Mouse (Mus musculus) activated CD4-positive, CD25-positive, alpha-beta regulatory T cell (primary cell): ENCODE data around the gene Vmn1r51. TPM values are rescaled to one million over a fixed set of nuclear protein-coding genes. Genes with fewer than 3 reads are reported as not detected.

ENCODE experiments used
- polyA plus RNA-seq, 2 experiments: library from polyadenylated mRNA; unstranded; fragments of 100-300 nt; shearing (Covaris generic); gene quantifications; one replicate each; pipeline ENCODE4 v1.2.1; 2017

The Vmn1r51 gene
- polyA plus RNA-seq = not detected

DNA sequence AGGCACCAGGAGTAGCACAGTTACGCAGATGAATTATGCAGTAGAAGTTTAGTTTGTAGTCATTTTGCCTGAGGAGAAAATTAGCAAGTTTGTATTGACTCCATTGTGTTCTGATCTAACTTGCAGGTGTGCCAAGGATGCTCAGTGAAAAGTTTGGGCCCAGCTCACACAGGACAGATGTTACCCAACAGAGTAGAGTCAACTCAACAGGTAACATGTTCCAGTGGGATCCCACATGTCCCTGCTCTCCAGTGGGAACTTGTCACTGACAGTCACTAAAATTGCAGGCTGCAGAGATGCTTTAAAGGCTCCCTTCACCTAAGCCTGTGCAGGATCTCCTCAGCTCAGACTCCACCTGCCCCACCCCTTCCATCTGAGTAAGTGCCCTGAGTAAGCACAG lies at the start of gene Vmn1r51:
Gene Vmn1r51, plus strand, starts transcription at position 301 of the 400 bp plus-strand sequence.

DNA sequence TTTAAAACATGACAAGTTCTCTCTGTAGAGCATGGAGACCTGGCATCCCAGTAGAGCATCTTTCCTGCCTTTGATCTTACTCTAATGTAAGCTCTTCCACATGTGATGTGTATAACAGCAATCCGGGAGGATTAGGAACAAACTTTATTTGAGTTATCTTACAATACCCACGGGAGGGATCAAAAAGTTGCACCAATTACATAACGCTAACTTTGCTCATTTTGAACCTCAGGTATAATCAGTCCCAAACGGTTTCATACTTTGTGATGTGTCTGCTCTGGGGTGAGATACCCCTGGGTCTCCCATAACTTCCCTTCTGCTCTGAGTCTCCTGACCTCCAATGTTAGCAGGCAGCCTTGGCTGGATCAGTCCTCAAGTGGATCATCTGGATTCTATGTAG lies 44.0 kb upstream of the Vmn1r51 start, which contains the start of gene Vmn1r49:
Gene Vmn1r49, minus strand, starts transcription at position 101 of the 400 bp plus-strand sequence.

DNA sequence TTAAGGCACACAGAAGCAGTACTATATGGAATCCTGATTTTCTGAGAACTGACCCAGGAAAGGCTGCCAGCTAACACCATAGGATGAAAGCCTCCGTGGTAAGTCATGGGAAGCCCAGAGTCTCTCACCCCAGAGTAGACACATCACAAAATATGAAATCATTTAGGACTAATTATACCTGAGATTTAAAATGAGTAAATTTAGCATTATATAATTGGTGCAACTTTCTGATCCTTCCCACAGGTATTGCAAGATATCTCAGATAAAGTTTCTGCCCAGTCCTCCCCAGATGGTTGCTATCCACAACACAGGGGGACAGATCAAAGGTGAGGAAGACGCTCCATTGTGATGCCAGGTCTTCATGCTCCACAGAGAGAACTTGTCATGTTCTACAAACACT lies 21.3 kb upstream of the Vmn1r51 start, which contains the start of gene Vmn1r50:
Gene Vmn1r50, plus strand, starts transcription at position 301 of the 400 bp plus-strand sequence.

DNA sequence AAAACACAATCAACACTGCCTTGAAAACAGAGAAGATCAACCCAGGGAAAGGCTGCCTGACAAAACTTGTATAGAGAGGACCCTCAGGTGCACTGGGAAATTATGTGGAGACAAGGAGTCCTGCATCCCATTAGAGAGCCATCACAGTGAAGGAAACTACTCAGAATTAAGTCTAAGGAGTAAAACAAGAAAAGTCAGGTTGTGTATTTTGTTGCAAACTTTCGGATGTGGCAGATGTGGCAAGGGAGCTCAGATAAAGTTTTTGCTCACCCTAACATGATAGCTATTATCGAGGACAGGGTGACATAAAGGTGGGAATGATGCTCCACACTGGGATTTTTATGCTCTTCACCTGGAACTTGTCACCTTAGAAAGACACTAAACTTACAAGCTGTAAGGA lies 52.1 kb downstream of the Vmn1r51 start, which contains the start of gene Vmn1r52:
Gene Vmn1r52, plus strand, starts transcription at position 301 of the 400 bp plus-strand sequence.

Other genes starting within 250 kb of the Vmn1r51 start
- not detected for gene Vmn1r42, start 246.2 kb upstream of the Vmn1r51 start, polyA plus RNA-seq
- gene Vmn1r43, start 246.2 kb upstream of the Vmn1r51 start, polyA plus RNA-seq = under 1 TPM in 1 of 2 experiments, not detected in 1; 0.22 TPM
- under 1 TPM in 1 of 2 experiments, not detected in 1; 0.43 TPM for gene Vmn1r44, start 238.9 kb upstream of the Vmn1r51 start, polyA plus RNA-seq
- under 1 TPM in 1 of 2 experiments, not detected in 1; 0.55 TPM for gene Vmn1r45, start 182.0 kb upstream of the Vmn1r51 start, polyA plus RNA-seq
- gene Vmn1r46, start 153.3 kb upstream of the Vmn1r51 start, polyA plus RNA-seq = under 1 TPM in 1 of 2 experiments, not detected in 1; 0.06 TPM
- not detected for gene Vmn1r47, start 106.4 kb upstream of the Vmn1r51 start, polyA plus RNA-seq
- not detected for gene Vmn1r48, start 85.8 kb upstream of the Vmn1r51 start, polyA plus RNA-seq
- gene Vmn1r49, start 44.1 kb upstream of the Vmn1r51 start, polyA plus RNA-seq = under 1 TPM in 1 of 2 experiments, not detected in 1; 0.04 TPM
- not detected for gene Vmn1r50, start 21.2 kb upstream of the Vmn1r51 start, polyA plus RNA-seq
- gene Vmn1r52, start 52.2 kb downstream of the Vmn1r51 start, polyA plus RNA-seq = not detected
- gene V1ra8, start 80.2 kb downstream of the Vmn1r51 start, polyA plus RNA-seq = not detected
- gene Vmn1r53, start 101.8 kb downstream of the Vmn1r51 start, polyA plus RNA-seq = not detected
- gene Vmn1r54, start 123.7 kb downstream of the Vmn1r51 start, polyA plus RNA-seq = not detected
- gene BC048671, start 178.6 kb downstream of the Vmn1r51 start, polyA plus RNA-seq = not detected
- gene Chst13, start 202.6 kb downstream of the Vmn1r51 start, polyA plus RNA-seq = not detected
- gene Uroc1, start 210.7 kb downstream of the Vmn1r51 start, polyA plus RNA-seq = not detected
- gene Zxdc, start 246.9 kb downstream of the Vmn1r51 start, polyA plus RNA-seq = 10 to 100 TPM; 24.6 to 27.8 TPM